Mouse (Mus musculus) liver, postnatal 0 days (tissue): ENCODE results near the gene St5.

Experiments used
- CTCF ChIP-seq: sonication (generic); IDR thresholded peaks from 2 replicates; pipeline ENCODE4 v1.5.1; 2016; ENCODE audit warnings: antibody characterized with exemption, low read depth
- EP300 ChIP-seq: IDR thresholded peaks from 2 replicates; pipeline ENCODE4 v1.6.1; 2016; ENCODE audit warnings: antibody characterized with exemption, low read depth, mild to moderate bottlenecking

GRCm38 (mm10) chr7:109643305-109643994 is 60.0 kb downstream of the St5 start:
- TF ChIP-seq CTCF, result no peak
- no peak for TF ChIP-seq EP300
